Mouse (Mus musculus): Measurements from ENCODE around the gene Lsamp. TPM values are rescaled to one million over a fixed set of nuclear protein-coding genes. Genes with fewer than 3 reads are reported as not detected.

The Lsamp gene
- total and polyA plus RNA-seq, 2 experiments: 0.07 to 0.37 TPM

- H3K27me3 ChIP-seq (ENCODE audit: control insufficient read depth, insufficient read depth, low read length): no peaks in the 10 kb centered on the region
- H3K27ac ChIP-seq (replicated peaks; ENCODE audit: insufficient read depth, low read depth, low read length): no peak overlapping the region
- peak; percentile 97 for DNase-seq (ENCODE audit: extremely low read depth, low read depth, low spot score)
- WGBS: 51% methylated on average over 7 of the region's 7 CpGs
- no peak for TF ChIP-seq POLR2A (IDR thresholded peaks at IDR 0.05; ENCODE audit: extremely low read depth, insufficient read depth, low read length)
- TF ChIP-seq CTCF (IDR thresholded peaks at IDR 0.05; ENCODE audit: low read depth, low read length): no peak
- no peaks in the 10 kb centered on the region for H3K4me1 ChIP-seq (ENCODE audit: control insufficient read depth, insufficient read depth, low read length)
- no peak overlapping the region for H3K4me3 ChIP-seq (ENCODE audit: insufficient read depth, low read depth, low read length)
- H3K9ac ChIP-seq (ENCODE audit: low read depth, low read length): no peak overlapping the region
- H3K36me3 ChIP-seq (ENCODE audit: control insufficient read depth, insufficient read depth, low read length): no peaks in the 10 kb centered on the region
- no peaks in the 10 kb centered on the region for H3K79me2 ChIP-seq (ENCODE audit: control insufficient read depth, insufficient read depth, low read length)
Measured at GRCm38 (mm10) chr16:40328249-40328820, 344.2 kb downstream of the Lsamp start.

- DNase-seq (ENCODE audit: extremely low read depth, low read depth, low spot score): no peak
- Histone ChIP-seq H3K36me3 (ENCODE audit: control insufficient read depth, insufficient read depth, low read length) (no peaks in the 10 kb centered on the region), H3K9ac (ENCODE audit: low read depth, low read length) (no peak overlapping the region), H3K4me3 (ENCODE audit: insufficient read depth, low read depth, low read length) (no peak overlapping the region), H3K4me1 (ENCODE audit: control insufficient read depth, insufficient read depth, low read length) (no peaks in the 10 kb centered on the region), H3K79me2 (ENCODE audit: control insufficient read depth, insufficient read depth, low read length) (no peaks in the 10 kb centered on the region), H3K27me3 (ENCODE audit: control insufficient read depth, insufficient read depth, low read length) (no peaks in the 10 kb centered on the region), H3K27ac (replicated peaks; ENCODE audit: insufficient read depth, low read depth, low read length) (no peak overlapping the region)
- WGBS: 85% methylated on average over 5 of the region's 5 CpGs
- TF ChIP-seq POLR2A (IDR thresholded peaks at IDR 0.05; ENCODE audit: extremely low read depth, insufficient read depth, low read length): no peak
- no peak for TF ChIP-seq CTCF (IDR thresholded peaks at IDR 0.05; ENCODE audit: low read depth, low read length)
Measured at GRCm38 (mm10) chr16:40369677-40370076, 385.5 kb downstream of the Lsamp start.

GRCm38 (mm10) chr16:40371291-40371690, 387.1 kb downstream of the Lsamp start:
- 92% methylated on average over 1 of the region's 1 CpGs for WGBS

GRCm38 (mm10) chr16:40375314-40375713, 391.2 kb downstream of the Lsamp start:
- H3K79me2 ChIP-seq (ENCODE audit: control insufficient read depth, insufficient read depth, low read length): no peaks in the 10 kb centered on the region
- 73% methylated on average over 4 of the region's 4 CpGs for WGBS

More at GRCm38 (mm10) chr16:40371291-40371690, 387.1 kb downstream of the Lsamp start:
- Histone ChIP-seq H3K4me1 (ENCODE audit: control insufficient read depth, insufficient read depth, low read length) (no peaks in the 10 kb centered on the region), H3K79me2 (ENCODE audit: control insufficient read depth, insufficient read depth, low read length) (no peaks in the 10 kb centered on the region), H3K36me3 (ENCODE audit: control insufficient read depth, insufficient read depth, low read length) (no peaks in the 10 kb centered on the region), H3K27me3 (ENCODE audit: control insufficient read depth, insufficient read depth, low read length) (no peaks in the 10 kb centered on the region), H3K27ac (replicated peaks; ENCODE audit: insufficient read depth, low read depth, low read length) (no peak overlapping the region), H3K9ac (ENCODE audit: low read depth, low read length) (no peak overlapping the region), H3K4me3 (ENCODE audit: insufficient read depth, low read depth, low read length) (no peak overlapping the region)
- no peak for DNase-seq (ENCODE audit: extremely low read depth, low read depth, low spot score)
- TF ChIP-seq POLR2A (IDR thresholded peaks at IDR 0.05; ENCODE audit: extremely low read depth, insufficient read depth, low read length) (no peak), CTCF (IDR thresholded peaks at IDR 0.05; ENCODE audit: low read depth, low read length) (no peak)

GRCm38 (mm10) chr16:40377129-40377799, 393.1 kb downstream of the Lsamp start:
- no peak overlapping the region for H3K9ac ChIP-seq (ENCODE audit: low read depth, low read length)
- no peaks in the 10 kb centered on the region for H3K79me2 ChIP-seq (ENCODE audit: control insufficient read depth, insufficient read depth, low read length)
- H3K4me1 ChIP-seq (ENCODE audit: control insufficient read depth, insufficient read depth, low read length): no peaks in the 10 kb centered on the region
- H3K27me3 ChIP-seq (ENCODE audit: control insufficient read depth, insufficient read depth, low read length): no peaks in the 10 kb centered on the region
- 71% methylated on average over 6 of the region's 6 CpGs for WGBS
- H3K36me3 ChIP-seq (ENCODE audit: control insufficient read depth, insufficient read depth, low read length): no peaks in the 10 kb centered on the region
- H3K27ac ChIP-seq (replicated peaks; ENCODE audit: insufficient read depth, low read depth, low read length): no peak overlapping the region
- no peak for DNase-seq (ENCODE audit: extremely low read depth, low read depth, low spot score)
- H3K4me3 ChIP-seq (ENCODE audit: insufficient read depth, low read depth, low read length): no peak overlapping the region
- TF ChIP-seq POLR2A (IDR thresholded peaks at IDR 0.05; ENCODE audit: extremely low read depth, insufficient read depth, low read length) (no peak), CTCF (IDR thresholded peaks at IDR 0.05; ENCODE audit: low read depth, low read length) (no peak)

More at GRCm38 (mm10) chr16:40375314-40375713, 391.2 kb downstream of the Lsamp start:
- Histone ChIP-seq H3K27ac (replicated peaks; ENCODE audit: insufficient read depth, low read depth, low read length) (no peak overlapping the region), H3K4me3 (ENCODE audit: insufficient read depth, low read depth, low read length) (no peak overlapping the region), H3K36me3 (ENCODE audit: control insufficient read depth, insufficient read depth, low read length) (no peaks in the 10 kb centered on the region), H3K27me3 (ENCODE audit: control insufficient read depth, insufficient read depth, low read length) (no peaks in the 10 kb centered on the region), H3K9ac (ENCODE audit: low read depth, low read length) (no peak overlapping the region), H3K4me1 (ENCODE audit: control insufficient read depth, insufficient read depth, low read length) (no peaks in the 10 kb centered on the region)
- DNase-seq (ENCODE audit: extremely low read depth, low read depth, low spot score): peak; percentile 75
- no peak for TF ChIP-seq POLR2A (IDR thresholded peaks at IDR 0.05; ENCODE audit: extremely low read depth, insufficient read depth, low read length)
- TF ChIP-seq CTCF (IDR thresholded peaks at IDR 0.05; ENCODE audit: low read depth, low read length): no peak

GRCm38 (mm10) chr16:40392106-40392505, 407.9 kb downstream of the Lsamp start:
- Histone ChIP-seq H3K79me2 (ENCODE audit: control insufficient read depth, insufficient read depth, low read length) (no peaks in the 10 kb centered on the region), H3K4me3 (ENCODE audit: insufficient read depth, low read depth, low read length) (no peak overlapping the region), H3K27me3 (ENCODE audit: control insufficient read depth, insufficient read depth, low read length) (no peaks in the 10 kb centered on the region), H3K9ac (ENCODE audit: low read depth, low read length) (no peak overlapping the region), H3K27ac (replicated peaks; ENCODE audit: insufficient read depth, low read depth, low read length) (no peak overlapping the region), H3K4me1 (ENCODE audit: control insufficient read depth, insufficient read depth, low read length) (no peaks in the 10 kb centered on the region), H3K36me3 (ENCODE audit: control insufficient read depth, insufficient read depth, low read length) (no peaks in the 10 kb centered on the region)
- DNase-seq (ENCODE audit: extremely low read depth, low read depth, low spot score): no peak
- 84% methylated on average over 4 of the region's 4 CpGs for WGBS
- TF ChIP-seq CTCF (IDR thresholded peaks at IDR 0.05; ENCODE audit: low read depth, low read length) (no peak), POLR2A (IDR thresholded peaks at IDR 0.05; ENCODE audit: extremely low read depth, insufficient read depth, low read length) (no peak)
